Mouse (Mus musculus): ENCODE measurements around the gene Zfand2a. TPM values are rescaled to one million over a fixed set of nuclear protein-coding genes. Genes with fewer than 3 reads are reported as not detected.

The Zfand2a gene
- polyA plus RNA-seq, 1 experiment from 2014 or later = 14.2 TPM

GRCm38 (mm10) chr5:139423026-139423865, 61.1 kb downstream of the Zfand2a start, which contains the start of gene Gper1:
TSS of gene Gper1 (plus strand) at chr5:139423151.
- Histone ChIP-seq H3K4me1 (peaks cover 48% of the 10 kb centered on the region), H3K9ac (replicated peaks) (peak within 1 kb of the TSS; percentile 22), H3K9me3 (no peaks in the 10 kb centered on the region), H3K27me3 (no peaks in the 10 kb centered on the region), H3K4me3 (peak within 1 kb of the TSS; percentile 31), H3K36me3 (no peaks in the 10 kb centered on the region), H3K27ac (replicated peaks) (peak within 1 kb of the TSS; percentile 66), H3K4me2 (replicated peaks) (peak within 1 kb of the TSS; percentile 40)
- no peak; the same call in 1 of the 2 replicates for ATAC-seq (replicated peaks)
- 28% methylated on average over 21 of the region's 21 CpGs for WGBS

Other genes starting within 250 kb of the Zfand2a start
- 127 and 133 TPM in 2 replicates for gene Get4, start 232.2 kb downstream of the Zfand2a start, polyA plus RNA-seq (2015; fragmentation: Nextera tagmentation; extraction: Ambion mirVana)
- gene Adap1, start 158.9 kb downstream of the Zfand2a start, polyA plus RNA-seq (2015; fragmentation: Nextera tagmentation; extraction: Ambion mirVana) = 37.0 and 38.7 TPM in 2 replicates
- gene Cox19, start 133.1 kb downstream of the Zfand2a start, polyA plus RNA-seq (2015; fragmentation: Nextera tagmentation; extraction: Ambion mirVana) = 104 and 113 TPM in 2 replicates
- not detected in 2 replicates for gene Cyp2w1, start 131.9 kb downstream of the Zfand2a start, polyA plus RNA-seq (2015; fragmentation: Nextera tagmentation; extraction: Ambion mirVana)
- 1.3 and 1.5 TPM in 2 replicates for gene Gpr146, start 106.9 kb downstream of the Zfand2a start, polyA plus RNA-seq (2015; fragmentation: Nextera tagmentation; extraction: Ambion mirVana)
- gene C130050O18Rik, start 79.3 kb downstream of the Zfand2a start, polyA plus RNA-seq (2015; fragmentation: Nextera tagmentation; extraction: Ambion mirVana) = 0.13 and 0.20 TPM in 2 replicates
- 7.3 and 8.2 TPM in 2 replicates for gene Gper1, start 61.4 kb downstream of the Zfand2a start, polyA plus RNA-seq (2015; fragmentation: Nextera tagmentation; extraction: Ambion mirVana)
- gene 3110082I17Rik, start 24.0 kb downstream of the Zfand2a start, polyA plus RNA-seq (2015; fragmentation: Nextera tagmentation; extraction: Ambion mirVana) = 20.4 and 21.0 TPM in 2 replicates
- 4.2 and 4.8 TPM in 2 replicates for gene Uncx, start 58.9 kb upstream of the Zfand2a start, polyA plus RNA-seq (2015; fragmentation: Nextera tagmentation; extraction: Ambion mirVana)

Data from forebrain, embryonic 15.5 days (tissue).